Mouse (Mus musculus) layer of hippocampus, adult 18-20 months (tissue): Measurements from ENCODE around the gene Pclo. TPM values are rescaled to one million over a fixed set of nuclear protein-coding genes. Genes with fewer than 3 reads are reported as not detected.
"Not testable (repeated sequence)": the region's sequence is repeated elsewhere in the genome, so short reads cannot be mapped to it uniquely, and the experiment has no call there.

ENCODE experiments used
- DNase-seq, 2 experiments: peaks; one replicate each; pipeline ENCODE4 v3.0.0; 2022; ENCODE audit warnings: low spot score in 2 of 2
- long read RNA-seq: library from polyadenylated mRNA; stranded (forward); transcript quantifications from one replicate; pipeline ENCODE4 v2.0.0, GENCODE M21; 2021
- total RNA-seq, 2 experiments: library from RNA; stranded (reverse); gene quantifications; 2 replicates each; pipeline ENCODE4 v1.2.3; 2021

Gene Pclo
- total RNA-seq: 100 to 1,000 TPM; 115 to 125 TPM
- long read RNA-seq, partial matches to known transcripts: 15 of 18 reads
- long read RNA-seq, other reads (novel, unspliced or antisense): 3 of 18 reads

DNA sequence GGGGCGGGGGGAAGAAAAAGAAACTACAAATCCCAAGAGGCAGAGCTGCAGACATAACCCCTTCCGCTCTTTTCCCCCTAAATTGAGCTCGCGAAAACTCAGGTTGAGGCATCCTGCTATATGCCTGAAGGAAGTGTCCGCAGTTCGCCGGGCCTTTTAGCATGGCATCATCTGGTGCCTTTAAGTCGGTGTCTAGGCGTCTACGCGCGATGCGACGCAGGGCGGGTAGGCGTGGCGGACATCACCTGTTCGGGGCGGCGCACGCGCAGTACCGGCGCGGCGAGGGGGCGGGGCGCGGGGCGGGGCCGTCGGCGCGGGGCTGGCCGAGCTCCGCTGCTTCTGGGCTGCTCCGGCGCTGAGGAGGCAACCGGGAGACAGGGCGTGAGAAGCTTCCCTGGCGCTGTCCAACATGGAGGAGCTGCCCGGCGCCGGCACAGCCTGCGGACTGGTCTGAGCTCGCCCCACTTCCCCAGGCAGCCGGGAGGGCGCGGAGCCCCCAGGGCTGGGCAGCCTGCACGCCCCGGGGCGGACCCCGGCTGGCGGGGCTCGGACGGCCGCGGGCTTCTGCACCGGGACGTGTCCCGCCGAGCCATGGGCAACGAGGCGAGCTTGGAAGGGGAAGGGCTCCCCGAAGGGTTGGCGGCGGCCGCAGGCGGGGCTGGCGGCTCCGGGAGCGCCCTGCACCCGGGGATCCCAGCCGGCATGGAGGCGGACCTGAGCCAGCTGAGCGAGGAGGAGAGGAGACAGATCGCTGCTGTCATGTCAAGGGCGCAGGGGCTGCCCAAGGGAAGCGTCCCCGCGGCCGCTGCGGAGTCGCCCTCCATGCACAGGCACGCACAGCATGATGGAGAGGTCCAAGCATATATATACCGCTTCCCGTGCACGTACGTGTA, at the start of gene Pclo:
Pclo (plus strand) TSS at position 288 of the 893 bp plus-strand sequence.
- DNase-seq: peak; percentile 87 to 95

DNA sequence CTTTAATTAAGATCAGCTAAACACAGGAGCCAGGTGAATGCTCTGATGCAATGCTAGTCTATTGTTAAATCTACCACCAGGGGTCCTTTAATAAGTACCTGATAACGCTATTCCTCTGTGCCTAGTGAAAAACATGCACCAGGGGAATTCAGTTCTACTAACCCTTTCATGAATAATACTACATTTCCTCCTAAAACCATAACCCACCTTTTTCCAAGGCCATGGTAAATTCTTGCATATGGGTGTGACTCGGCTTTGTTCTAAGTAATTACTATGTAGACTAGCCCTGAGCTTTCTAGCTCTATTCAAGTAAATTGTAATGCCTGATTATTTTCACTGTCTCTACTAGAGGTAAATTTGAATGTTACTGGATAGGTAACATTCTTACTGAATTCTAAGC, 20.3 kb upstream of the Pclo start:
- not testable (repeated sequence) for DNase-seq

DNA sequence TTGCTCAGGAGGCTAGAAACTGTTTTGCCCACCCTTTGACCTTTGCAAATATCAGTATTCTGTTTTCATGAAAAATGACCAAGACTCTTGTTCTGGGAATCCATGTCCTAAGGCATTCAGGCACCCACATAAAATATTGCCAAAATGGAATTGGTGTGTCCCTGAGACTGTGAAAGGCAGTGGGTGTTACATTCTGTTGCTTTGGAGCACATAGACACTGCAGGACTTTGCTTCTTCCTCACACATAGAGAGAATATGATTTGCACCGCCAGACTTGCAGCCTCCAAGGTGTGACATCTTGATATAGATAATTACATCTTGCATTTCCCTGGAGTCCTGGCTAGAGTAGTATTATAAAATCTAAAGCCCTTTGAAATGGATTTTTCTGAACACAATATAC, 6.2 kb upstream of the Pclo start:
- no peak for DNase-seq

DNA sequence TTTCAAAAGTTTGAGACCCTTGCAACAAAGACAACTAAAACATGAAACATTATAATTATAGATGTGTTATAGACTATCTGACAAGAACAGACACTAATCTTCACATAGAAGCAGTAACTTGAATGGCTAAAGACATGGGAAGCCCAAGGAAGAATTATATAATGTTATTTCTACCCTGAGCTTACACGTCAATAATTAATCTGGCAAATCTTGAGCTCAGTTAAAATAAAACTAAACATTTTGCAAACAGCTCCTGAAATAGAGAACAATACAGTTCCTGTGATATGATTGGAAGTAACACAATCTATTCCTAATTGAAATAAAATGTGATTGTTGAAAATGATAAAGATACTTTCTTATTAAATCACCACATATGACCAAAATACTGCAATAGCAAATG, 5.1 kb upstream of the Pclo start:
- DNase-seq: no peak

DNA sequence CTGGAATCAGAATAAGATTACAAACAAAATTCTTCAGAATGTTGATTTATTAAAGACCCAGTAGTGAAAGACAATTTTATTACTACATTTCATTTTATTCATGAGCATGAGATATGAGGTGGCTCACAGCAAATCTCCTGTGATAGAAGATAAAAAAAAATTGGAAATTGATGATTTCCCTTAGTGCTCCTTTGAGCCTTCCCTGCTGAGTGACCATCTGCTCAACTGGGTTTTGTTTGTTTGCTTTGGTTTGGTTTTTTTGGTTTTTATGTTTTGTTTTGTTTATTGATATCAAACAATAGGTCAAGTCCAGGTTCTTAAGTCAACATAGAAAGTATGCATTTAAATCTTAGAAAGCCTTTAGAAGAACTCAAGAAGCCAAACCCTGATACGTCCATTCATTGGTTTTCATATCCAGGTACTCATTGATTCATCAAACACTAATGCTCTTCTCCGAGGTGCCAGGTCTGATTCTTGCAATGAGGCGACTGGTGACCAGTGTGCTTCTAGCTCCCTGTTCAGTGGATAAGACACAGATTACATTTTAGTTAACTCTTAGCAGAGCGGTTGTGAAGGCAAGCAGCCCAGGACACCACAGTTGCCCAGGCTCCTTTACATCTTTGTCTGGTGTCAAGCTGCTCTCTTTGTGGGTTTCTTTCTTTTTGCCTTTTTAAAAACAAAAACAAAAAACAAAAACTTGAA, 3.6 kb downstream of the Pclo start:
- DNase-seq: no peak

DNA sequence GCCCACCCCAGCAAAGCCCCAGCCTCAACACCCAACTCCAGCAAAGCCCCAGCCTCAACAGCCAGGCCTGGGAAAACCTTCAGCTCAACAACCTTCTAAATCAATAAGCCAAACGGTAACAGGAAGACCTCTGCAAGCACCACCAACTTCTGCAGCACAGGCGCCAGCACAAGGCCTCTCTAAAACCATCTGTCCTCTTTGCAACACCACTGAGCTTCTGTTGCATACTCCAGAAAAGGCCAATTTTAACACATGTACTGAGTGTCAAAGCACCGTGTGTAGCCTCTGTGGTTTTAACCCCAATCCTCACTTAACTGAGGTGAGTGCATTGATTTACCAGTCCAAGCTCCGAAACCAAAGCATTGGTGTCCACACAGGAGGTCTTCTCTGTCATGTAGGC, 7.3 kb downstream of the Pclo start:
- DNase-seq: no peak

DNA sequence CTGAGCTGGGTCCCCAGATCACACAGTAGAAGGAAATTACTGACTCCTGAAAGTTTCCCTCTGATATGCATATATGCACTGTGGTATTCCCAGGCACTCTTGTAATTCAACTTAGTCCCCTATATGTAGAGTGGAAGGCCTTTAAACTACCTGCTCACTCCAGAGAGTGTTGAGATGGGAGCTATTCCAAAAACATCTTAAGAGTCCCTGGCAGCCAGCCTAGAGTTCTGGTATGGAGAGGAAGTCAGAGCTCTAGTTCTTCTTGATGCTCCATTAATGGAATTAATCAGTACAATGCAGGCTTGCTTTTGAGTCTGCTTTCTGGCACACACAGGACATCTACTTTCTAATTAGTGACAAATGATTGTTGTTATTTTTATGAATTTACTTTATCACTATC, 11.3 kb downstream of the Pclo start:
- DNase-seq: no peak

DNA sequence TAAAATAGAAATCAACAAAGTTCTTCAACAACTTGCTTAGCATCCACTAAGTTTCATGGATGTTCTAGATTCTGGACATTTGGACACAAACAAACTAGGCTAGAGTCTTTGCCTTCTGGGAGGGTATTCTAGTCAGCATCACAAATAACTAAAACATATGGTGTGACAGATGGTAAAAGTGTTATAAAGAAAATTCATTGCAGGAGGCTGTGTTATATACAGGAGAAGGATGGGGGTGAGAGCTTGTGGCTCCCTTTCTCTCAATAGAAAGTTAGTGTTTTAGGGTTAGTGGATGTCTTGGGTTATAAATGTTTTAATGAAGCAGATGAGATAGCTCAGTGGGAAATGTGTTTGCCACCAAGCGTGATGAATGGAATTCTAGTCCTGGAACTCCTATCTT, 13.1 kb downstream of the Pclo start:
- no peak for DNase-seq

DNA sequence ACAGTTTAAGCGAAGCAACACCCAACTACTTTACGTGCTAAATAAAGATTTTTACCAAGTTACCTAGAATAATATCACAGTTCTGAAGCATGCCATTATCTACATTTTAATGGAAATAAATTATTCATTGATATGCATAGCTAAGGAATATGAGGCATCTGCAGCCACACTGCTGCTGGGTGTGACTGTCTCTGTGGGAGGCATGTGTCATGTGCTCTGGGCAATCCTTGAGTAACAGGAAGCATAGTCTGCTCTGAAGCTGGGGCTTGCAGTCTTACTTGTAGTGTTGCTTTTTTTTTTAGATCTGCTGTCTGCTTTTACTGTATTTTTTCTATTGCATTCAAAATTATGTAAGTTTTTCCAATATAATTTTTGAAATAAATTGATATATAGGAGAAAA, 17.2 kb downstream of the Pclo start:
- DNase-seq: no peak

DNA sequence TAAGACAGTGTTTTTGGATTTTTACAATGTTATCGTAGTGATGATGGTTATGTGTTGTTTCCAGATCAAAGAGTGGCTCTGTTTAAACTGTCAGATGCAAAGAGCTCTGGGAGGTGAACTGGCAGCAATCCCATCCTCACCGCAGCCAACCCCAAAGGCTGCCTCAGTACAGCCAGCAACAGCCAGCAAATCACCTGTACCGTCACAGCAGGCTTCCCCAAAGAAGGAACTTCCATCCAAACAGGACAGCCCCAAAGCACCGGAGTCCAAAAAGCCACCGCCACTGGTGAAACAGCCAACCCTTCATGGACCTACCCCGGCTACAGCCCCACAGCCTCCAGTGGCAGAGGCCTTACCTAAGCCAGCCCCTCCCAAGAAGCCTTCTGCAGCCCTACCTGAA, 24.6 kb downstream of the Pclo start:
- DNase-seq: no peak

DNA sequence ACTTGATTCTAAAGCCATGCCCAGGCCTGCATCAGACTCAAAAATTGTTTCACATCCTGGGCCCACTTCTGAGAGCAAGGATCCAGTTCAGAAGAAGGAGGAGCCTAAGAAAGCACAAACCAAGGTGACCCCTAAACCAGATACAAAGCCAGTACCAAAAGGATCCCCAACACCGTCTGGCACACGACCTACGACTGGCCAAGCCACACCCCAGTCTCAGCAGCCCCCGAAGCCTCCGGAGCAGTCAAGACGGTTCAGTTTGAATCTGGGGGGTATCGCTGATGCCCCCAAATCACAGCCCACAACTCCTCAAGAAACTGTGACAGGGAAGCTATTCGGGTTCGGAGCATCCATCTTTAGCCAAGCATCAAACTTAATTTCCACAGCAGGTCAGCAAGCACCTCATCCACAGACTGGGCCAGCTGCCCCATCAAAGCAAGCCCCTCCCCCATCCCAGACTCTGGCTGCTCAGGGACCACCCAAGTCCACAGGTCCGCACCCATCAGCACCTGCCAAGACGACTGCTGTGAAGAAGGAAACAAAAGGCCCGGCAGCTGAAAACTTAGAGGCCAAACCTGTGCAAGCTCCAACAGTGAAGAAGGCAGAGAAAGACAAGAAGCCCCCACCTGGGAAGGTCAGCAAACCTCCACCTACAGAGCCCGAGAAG, 25.4 kb downstream of the Pclo start:
- DNase-seq: no peak

DNA sequence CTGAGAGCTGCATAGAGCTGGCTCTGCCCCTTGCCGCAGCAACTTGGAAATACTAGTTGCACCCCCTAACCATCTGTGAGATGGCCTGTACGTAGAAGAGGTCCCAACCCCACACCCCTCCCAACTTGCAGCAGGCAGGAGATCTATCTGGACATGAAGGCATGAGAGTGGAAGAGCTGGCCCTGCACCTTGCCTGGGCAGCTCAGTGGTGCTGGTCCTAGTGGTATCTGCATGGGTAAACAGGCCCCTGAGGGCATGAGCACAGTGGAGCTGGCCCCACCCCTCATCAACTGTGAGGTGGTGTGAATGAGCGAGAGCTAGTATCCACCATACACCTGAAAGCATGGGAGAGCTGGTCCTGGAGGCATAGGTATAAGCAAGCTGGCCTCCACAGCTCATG, 60.9 kb downstream of the Pclo start:
- no peak for DNase-seq

DNA sequence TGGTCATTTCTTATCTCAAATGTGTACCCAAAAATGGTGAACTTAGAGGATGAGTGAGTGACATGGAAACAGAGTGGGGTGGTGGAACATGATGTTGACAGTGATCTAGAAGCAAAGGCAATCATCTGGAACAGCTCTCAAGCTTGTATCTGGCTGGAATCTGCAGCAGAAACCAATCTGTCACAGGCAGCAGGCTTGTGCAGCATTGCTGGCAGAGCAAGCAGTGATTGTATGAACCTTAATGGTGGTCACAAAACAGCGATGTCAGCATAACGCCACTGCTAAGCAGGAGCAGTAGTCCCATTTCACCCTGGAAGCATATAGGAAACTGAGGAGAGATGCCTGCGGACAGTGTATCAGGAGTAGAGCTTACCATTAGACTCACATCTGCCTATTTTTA, 76.8 kb downstream of the Pclo start:
- peak; percentile 47 to 78 for DNase-seq

DNA sequence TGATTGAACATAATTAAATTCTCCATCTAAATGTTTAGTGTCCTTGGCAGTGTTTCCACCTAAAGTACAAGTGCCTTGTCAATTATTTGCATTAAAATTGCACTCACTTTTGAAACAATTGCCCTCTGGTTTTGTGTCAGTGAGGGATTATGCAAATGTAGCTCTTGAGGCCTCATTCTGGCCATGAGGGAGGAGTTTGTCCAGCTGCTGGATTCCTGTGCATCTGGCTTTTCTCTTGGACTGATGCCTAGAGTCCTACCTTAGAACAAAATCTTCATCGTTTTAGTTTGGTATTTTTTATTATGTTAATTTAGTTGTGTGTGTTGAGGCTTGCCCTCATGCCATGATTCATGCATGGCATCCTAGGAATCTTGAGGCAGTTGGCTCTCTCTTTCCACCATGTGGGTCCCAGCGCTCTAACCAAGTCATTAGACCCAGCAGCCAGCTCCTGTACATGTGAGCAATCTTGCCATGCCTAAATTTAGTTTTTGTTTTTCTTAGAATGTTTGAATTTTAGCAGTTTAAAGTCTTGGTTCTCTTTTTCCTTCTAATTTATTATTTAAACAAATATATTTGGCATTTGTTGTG, 80.8 kb downstream of the Pclo start:
- DNase-seq: no peak

DNA sequence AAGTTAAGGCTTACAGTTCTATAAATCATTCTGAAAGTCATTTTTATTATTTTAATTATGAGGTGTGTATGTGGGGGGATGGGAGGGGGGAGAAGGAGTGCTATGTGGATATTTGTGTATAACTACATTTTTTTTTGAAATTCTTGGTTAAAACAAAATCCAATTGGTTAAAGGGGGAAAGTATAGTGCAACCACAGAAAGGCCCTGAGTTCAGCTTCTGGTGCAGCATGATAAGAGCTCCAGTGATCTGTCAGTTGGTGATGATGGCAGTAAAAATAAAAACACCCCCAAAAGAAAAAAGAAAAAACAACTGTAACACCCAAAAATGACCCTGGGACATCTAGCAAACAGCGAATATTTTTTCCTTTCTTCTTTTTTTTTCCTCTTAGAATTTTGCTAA, 93.6 kb downstream of the Pclo start:
- no peak for DNase-seq

DNA sequence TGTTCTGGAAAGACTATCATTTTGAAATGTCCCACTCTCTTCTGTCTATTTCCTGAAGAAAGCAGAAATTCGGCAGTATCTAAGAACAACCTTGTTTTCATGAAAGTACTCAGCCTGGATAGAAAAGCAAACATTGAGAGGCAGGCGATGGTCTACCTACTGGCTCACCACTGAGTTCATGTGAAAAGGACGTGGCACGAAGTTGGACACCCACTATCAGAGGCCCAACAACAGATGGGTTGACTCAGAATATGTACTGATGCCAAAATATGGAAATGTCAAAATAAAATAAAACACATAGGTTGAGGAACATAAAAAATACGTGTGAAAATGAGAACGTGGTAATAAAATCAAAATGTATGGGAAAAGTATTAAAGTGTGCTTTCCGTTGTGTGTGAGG, 106.4 kb downstream of the Pclo start:
- DNase-seq: peak in 1 of 2 experiments; percentile 27

DNA sequence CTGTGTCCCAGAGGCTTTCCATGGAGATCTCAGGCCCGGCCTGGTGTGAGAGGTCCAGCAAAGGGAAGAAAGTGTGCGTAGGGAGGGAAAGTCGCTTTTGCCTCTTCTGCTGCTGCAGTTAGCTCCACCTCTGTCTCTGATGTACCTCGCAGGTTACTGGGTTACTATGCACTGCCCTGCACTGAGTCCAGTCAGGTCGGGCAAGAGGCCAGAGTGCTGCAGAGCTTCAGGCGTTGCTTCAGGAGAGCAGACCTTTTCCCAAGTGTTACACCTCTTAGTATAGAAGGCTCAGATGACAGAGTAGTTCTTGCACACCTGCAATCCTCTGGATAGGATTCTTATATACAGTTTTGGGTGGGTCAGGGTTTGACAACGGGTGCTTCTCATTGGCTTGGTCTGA, 108.6 kb downstream of the Pclo start:
- no peak for DNase-seq

DNA sequence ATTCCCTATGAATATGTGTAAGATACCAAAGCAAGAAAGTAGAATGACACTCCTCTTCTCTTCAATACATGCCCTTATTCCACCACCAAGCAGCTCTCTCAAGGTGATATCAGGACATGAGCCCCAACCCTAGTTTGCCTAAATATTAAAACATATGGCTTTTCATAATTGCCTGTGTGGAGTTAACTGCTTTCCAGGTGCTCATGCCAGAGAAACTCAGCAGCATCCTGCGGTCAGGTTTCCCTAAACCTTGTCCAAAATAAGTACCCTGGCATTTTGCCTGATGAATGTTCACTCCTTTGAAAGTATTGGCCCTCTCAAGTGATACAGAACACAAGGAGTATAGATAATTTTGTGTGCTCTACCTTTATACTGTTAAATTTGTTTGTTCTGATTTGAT, 126.5 kb downstream of the Pclo start:
- no peak for DNase-seq

DNA sequence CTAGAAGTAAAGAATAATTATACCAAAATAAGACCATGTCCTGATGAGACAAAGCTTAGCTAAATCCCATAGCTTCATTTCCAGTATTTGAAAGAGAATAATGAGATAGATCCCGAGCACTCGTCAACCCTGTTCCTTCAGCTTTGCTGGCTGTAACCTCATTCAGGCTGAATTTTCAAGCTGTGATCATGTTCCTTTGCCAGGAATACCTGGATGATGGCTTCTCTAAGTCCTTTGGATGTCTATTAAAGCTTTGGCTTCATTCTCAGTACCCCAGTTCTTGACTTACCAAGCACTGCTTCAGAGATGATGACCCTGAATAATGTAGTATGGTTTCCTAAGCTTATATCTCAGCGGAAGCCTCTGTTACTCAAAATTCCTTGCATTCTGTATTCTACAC, 131.1 kb downstream of the Pclo start:
- DNase-seq: no peak

DNA sequence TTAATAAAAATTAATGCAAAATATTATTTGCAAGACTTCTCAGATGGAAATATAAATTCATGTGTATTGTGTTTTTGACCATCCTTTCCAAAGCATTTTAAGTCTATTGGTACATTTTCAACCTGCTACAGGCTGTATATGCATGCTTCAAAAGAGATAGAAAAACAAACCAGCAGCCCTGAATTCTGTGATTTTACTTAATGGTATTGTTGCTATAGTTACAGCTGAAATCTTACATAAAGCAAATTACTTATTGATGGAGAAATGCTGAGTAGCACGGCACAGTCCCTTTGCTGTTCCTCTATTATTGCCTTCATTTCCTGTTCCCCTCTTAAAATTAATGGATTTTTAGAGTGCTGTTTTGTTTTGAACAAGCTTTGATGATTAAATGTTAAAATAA, 145.9 kb downstream of the Pclo start:
- DNase-seq: no peak

DNA sequence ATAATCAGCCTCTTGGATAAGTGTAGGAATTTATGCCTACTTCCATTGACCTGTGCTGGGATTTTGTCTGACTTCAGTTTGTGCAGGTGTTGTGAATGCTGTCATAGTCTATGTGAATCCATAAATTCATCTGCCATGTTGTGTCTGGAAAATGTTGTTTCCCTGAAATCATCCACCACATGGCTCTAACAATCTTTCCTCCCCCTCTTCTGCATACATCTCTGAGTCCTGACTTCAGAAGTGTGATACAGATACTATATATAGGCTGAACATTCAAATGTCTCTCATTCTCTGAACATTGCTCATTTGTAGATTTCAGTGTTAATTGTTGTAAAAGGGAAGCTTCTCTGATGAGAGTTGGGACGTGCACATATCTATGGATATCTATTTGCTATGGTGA, 147.5 kb downstream of the Pclo start:
- DNase-seq: no peak

DNA sequence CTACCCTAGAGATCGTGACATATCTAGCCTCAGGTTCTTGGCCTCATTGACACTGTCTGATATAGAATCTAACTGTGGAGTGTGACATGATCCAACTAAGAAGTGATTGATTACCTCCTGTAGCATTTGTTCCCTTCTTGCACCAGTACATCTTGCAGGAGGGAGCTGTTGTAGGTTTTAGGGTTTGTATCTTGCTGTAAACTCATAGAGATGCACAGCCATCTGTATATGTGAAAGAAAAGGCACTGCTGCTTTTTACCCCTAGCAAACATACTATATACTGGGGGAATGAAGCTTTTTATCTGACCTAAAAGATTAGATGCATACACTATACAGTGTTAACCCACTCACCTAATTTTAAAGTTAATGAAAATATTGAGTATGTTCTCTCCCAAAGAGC, 147.9 kb downstream of the Pclo start:
- DNase-seq: no peak
